In genomic region chr5:125134391-125134790, GRCm38 (mm10) we compare ENCODE assay signal across 8 mouse cellular contexts. TPM values are rescaled to one million over a fixed set of nuclear protein-coding genes. Genes with fewer than 3 reads are reported as not detected.
DNase-seq lines count a peak whose midpoint lies in the region; ATAC-seq and TF ChIP-seq lines count a peak whose summit lies in the region.

No protein-coding gene starts in this region.

- peak; percentile 49; the same call in 1 of the 2 replicates for ATAC-seq in kidney, postnatal 0 days (replicated peaks; ENCODE audit: low FRiP score, low read depth)
- no peak for ATAC-seq in heart, embryonic 14.5 days (ENCODE audit: insufficient number of reproducible peaks, insufficient read depth, low FRiP score, low read depth)
- ATAC-seq in erythroblast, adult 5-6 weeks (replicated peaks; ENCODE audit: low FRiP score, poor library complexity, severe bottlenecking) = no peak

- WGBS in kidney, postnatal 0 days = 35% methylated on average over 7 of the region's 7 CpGs
- WGBS in heart, embryonic 14.5 days = 24% methylated on average over 7 of the region's 7 CpGs

- DNase-seq in kidney, postnatal 0 days (ENCODE audit: low spot score) = no peak
- no peak for DNase-seq in kidney, postnatal 14 days
- peak; percentile 90 for DNase-seq in adrenal gland, postnatal 14 days
- peak; percentile 76 for DNase-seq in lung, postnatal 10 days
- no peak for DNase-seq in thymus, postnatal 14 days
- DNase-seq in right cerebral cortex, postnatal 14 days = no peak

- no peaks in the 10 kb centered on the region for H3K9me3 ChIP-seq in kidney, postnatal 0 days (replicated peaks; ENCODE audit: low read length)
- H3K9me3 ChIP-seq in heart, embryonic 14.5 days (ENCODE audit: control insufficient read depth, low read length) = no peaks in the 10 kb centered on the region

- no peaks in the 10 kb centered on the region for H3K36me3 ChIP-seq in kidney, postnatal 0 days (ENCODE audit: insufficient read depth, low read length)
- no peaks in the 10 kb centered on the region for H3K36me3 ChIP-seq in heart, embryonic 14.5 days (ENCODE audit: control insufficient read depth, insufficient read depth, low read length)

- H3K9ac ChIP-seq in kidney, postnatal 0 days (ENCODE audit: low read depth, low read length) = no peak overlapping the region
- H3K9ac ChIP-seq in heart, embryonic 14.5 days (ENCODE audit: low read length) = peak overlapping the region; percentile 60

- no peak overlapping the region for H3K4me3 ChIP-seq in kidney, postnatal 0 days (replicated peaks; ENCODE audit: low read depth, low read length)
- H3K4me3 ChIP-seq in heart, embryonic 14.5 days (ENCODE audit: control insufficient read depth in 1 of 2, insufficient read depth in 1 of 2, low read depth in 1 of 2, low read length in 2 of 2) = no peak overlapping the region

- peaks cover 54% of the 10 kb centered on the region for H3K4me1 ChIP-seq in kidney, postnatal 0 days (replicated peaks; ENCODE audit: insufficient read depth, low read length)
- peaks cover 62 to 81% of the 10 kb centered on the region in 2 experiments for H3K4me1 ChIP-seq in heart, embryonic 14.5 days (ENCODE audit: control insufficient read depth in 2 of 2, insufficient read depth in 2 of 2, low read length in 2 of 2)

- H3K4me2 ChIP-seq in kidney, postnatal 0 days (ENCODE audit: low read length) = no peak overlapping the region
- H3K4me2 ChIP-seq in heart, embryonic 14.5 days (ENCODE audit: low read length) = peak overlapping the region; percentile 9; the same call in 1 of the 2 replicates

- H3K27me3 ChIP-seq in kidney, postnatal 0 days (ENCODE audit: insufficient read depth, low read length) = no peaks in the 10 kb centered on the region
- H3K27me3 ChIP-seq in heart, embryonic 14.5 days (ENCODE audit: control insufficient read depth, insufficient read depth, low read length) = no peaks in the 10 kb centered on the region

- H3K27ac ChIP-seq in kidney, postnatal 0 days = peak overlapping the region; percentile 79
- H3K27ac ChIP-seq in heart, embryonic 14.5 days (replicated peaks in 1 of 2; ENCODE audit: control insufficient read depth in 1 of 2, insufficient read depth in 1 of 2, low read depth in 2 of 2, low read length in 2 of 2) = peak overlapping the region; percentile 84 to 94

- no peak for TF ChIP-seq CTCF in kidney, postnatal 0 days (IDR thresholded peaks at IDR 0.05; ENCODE audit: low read depth)

RNA-seq across cellular contexts. Expression of gene Ncor2, which starts 44.6 kb away (rescaled TPM):
- 14.6 and 15.5 TPM in 2 replicates for polyA plus RNA-seq in kidney, postnatal 0 days (2015; fragmentation: Nextera tagmentation; extraction: Ambion mirVana)
- total RNA-seq in adrenal gland, postnatal 14 days (2021) = 165 and 192 TPM in 2 replicates
- 16.2 and 17.6 TPM in 2 replicates for polyA plus RNA-seq in heart, embryonic 14.5 days (2014; fragmentation: Nextera tagmentation; extraction: Ambion mirVana)
- total RNA-seq in erythroblast, adult 5-6 weeks (2015; ENCODE audit: low replicate concordance) = 15.8 and 18.2 TPM in 2 replicates
- total RNA-seq in erythroblast, adult 5-6 weeks (2017; ENCODE audit: low replicate concordance) = 6.0 and 8.0 TPM in 2 replicates

Comparison
In these comparisons a context has a peak if more than half of its experiments do, and no peak if none do; other contexts are left out.
1. DNase-seq: peak in adrenal gland, postnatal 14 days (single experiment) and lung, postnatal 10 days (single experiment); none in kidney, postnatal 0 days (single experiment), kidney, postnatal 14 days (single experiment), thymus, postnatal 14 days (single experiment) and right cerebral cortex, postnatal 14 days (single experiment).